Mouse (Mus musculus) megakaryocyte, embryonic 14.5 days (primary cell): ENCODE data around the gene Krt71. TPM values are rescaled to one million over a fixed set of nuclear protein-coding genes. Genes with fewer than 3 reads are reported as not detected.

Experiments
- H3K27me3 ChIP-seq: replicated peaks from 2 replicates; pipeline ENCODE3; 2012; ENCODE audit warnings: inconsistent platforms
- H3K36me3 ChIP-seq: replicated peaks from 2 replicates; pipeline ENCODE3; 2012; ENCODE audit warnings: low read length, inconsistent platforms, mixed read lengths
- H3K4me1 ChIP-seq: 2 replicates; pipeline ENCODE4 v1.6.1; 2012; ENCODE audit warnings: inconsistent platforms
- H3K4me3 ChIP-seq: replicated peaks from 2 replicates; pipeline ENCODE3; 2012; ENCODE audit warnings: moderate library complexity, mild to moderate bottlenecking, inconsistent platforms
- H3K9me3 ChIP-seq: 2 replicates; pipeline ENCODE4 v1.6.1; 2012; ENCODE audit warnings: inconsistent platforms
- FLI1 ChIP-seq: IDR thresholded peaks from 2 replicates; pipeline ENCODE4 v1.6.1; 2012; ENCODE audit warnings: low read length, inconsistent platforms, mixed read lengths
- GATA1 ChIP-seq: IDR thresholded peaks from 3 replicates; pipeline ENCODE4 v1.6.1; 2012; ENCODE audit warnings: mixed read lengths, low read length, inconsistent platforms, borderline replicate concordance
- polyA plus RNA-seq: library from polyadenylated mRNA; stranded (reverse); fragments of >175 nt; gene quantifications from 2 replicates; pipeline ENCODE4 v1.2.3, GENCODE M21; 2012; ENCODE audit warnings: low replicate concordance; ENCODE audit not compliant: insufficient read depth

The Krt71 gene
- polyA plus RNA-seq, 1 experiment = not detected

DNA sequence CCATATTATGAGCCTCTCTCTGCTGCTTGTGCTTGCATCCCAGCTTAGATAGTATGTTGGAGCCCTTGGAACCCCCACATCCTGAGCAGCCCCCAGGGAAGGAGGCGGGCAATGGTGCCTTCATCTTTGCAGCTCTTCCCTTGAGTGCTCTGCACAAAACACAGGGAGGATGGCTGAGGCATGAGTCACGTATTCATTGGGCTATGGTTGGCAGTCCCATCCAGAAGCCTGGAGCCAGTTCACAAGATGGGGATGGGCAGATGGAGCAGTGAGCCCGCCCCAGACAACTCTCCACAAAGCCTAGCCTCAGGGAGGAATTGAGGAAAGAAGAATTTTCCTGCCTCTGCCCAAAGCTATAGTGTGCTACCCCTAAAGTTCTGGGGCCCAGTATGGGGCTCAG, 27.1 kb downstream of the Krt71 start:
- no peaks in the 10 kb centered on the region for H3K4me1 ChIP-seq
- H3K4me3 ChIP-seq = no peak overlapping the region
- H3K27me3 ChIP-seq = peaks cover 39% of the 10 kb centered on the region
- TF ChIP-seq GATA1 (no peak), FLI1 (no peak)
- no peaks in the 10 kb centered on the region for H3K36me3 ChIP-seq
- no peaks in the 10 kb centered on the region for H3K9me3 ChIP-seq

DNA sequence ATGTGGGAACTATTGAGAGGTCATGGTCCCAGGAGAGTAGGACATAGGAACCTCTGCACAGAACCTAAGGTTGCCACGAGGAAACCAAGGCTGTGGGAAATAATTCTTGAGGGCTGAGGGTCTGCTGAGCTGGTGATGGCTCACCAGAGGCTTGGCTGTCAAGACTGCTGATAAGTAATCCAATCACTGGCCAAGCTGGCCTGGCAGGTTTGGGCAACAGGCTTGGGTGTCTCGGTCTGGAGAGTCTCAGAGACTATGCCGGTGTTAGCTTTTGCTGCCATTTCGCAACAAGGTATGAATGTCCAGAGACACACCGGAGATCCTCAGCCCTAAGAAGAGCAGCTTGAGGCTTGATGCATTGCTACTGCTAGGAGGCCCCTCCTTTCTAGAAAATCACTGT, 28.6 kb downstream of the Krt71 start:
- peaks cover 41% of the 10 kb centered on the region for H3K27me3 ChIP-seq
- H3K4me1 ChIP-seq = no peaks in the 10 kb centered on the region
- no peaks in the 10 kb centered on the region for H3K36me3 ChIP-seq
- no peak for TF ChIP-seq GATA1
- no peak for TF ChIP-seq FLI1
- no peaks in the 10 kb centered on the region for H3K9me3 ChIP-seq
- H3K4me3 ChIP-seq = no peak overlapping the region

DNA sequence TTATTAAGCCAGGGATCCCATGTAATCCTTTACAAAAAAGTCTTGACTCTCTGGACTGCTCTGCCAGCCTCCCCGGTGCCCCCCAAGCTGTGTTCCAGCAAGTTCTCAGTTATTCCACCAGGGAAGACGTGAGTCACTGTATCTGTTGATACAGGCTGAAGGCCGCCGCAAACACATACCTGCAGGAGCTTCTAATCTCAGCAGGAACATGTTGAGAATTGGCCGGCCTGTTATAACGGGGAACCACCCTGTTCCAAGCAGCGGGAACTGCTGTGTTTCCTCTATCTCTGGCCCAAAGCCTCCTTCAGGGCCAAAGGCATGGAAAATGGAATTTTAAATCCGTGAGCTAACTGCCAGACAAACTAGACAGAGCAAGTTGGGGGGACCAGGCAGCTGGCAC, 29.2 kb downstream of the Krt71 start:
- Histone ChIP-seq H3K9me3 (no peaks in the 10 kb centered on the region), H3K4me3 (no peak overlapping the region), H3K4me1 (no peaks in the 10 kb centered on the region), H3K36me3 (no peaks in the 10 kb centered on the region), H3K27me3 (peaks cover 40% of the 10 kb centered on the region)
- TF ChIP-seq FLI1 (no peak), GATA1 (no peak)

DNA sequence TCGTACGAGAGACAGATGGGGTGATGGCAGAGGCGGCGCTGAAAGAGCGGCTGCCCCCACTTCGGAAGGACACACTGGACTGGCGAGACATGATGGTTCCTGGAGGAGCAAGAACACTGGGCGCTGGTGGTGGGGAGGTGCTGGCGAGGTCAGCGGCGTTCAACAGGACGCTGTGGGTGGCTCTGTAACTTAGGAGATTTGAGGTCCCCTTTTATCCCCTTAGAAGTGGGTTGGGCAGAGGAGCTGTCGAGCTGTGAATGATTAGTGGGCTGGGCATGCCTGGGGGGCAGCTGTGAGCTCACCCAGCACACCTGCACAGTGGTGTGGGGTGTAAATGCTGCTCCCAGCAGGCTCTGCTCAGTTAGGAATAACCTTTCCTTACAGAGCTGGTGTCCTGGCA, 30.2 kb downstream of the Krt71 start, which contains the start of gene Krt5:
TSS of gene Krt5 (minus strand) at position 179 of the 400 bp plus-strand sequence.
- Histone ChIP-seq H3K4me3 (no peak within 1 kb of the TSS), H3K27me3 (peaks cover 44% of the 10 kb centered on the region), H3K36me3 (no peaks in the 10 kb centered on the region), H3K4me1 (no peaks in the 10 kb centered on the region), H3K9me3 (no peaks in the 10 kb centered on the region)
- no peak for TF ChIP-seq FLI1
- no peak for TF ChIP-seq GATA1

DNA sequence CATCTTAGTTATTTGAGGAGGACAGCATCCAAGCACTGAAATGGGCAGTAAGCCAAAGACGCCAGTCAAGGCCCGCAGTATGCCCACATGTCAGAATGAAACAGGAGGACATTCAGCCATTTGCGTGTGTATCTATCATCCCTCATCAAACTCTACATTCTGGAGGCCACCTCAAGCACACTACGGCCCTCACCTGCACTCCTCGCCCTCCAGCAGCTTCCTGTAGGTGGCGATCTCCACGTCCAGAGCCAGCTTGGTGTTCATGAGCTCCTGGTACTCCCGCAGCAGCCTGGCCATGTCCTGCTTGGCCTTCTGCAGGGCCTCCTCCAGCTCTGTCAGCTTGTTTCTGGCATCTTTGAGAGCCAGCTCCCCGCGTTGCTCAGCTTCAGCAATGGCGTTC, 34.2 kb downstream of the Krt71 start:
- Histone ChIP-seq H3K4me1 (no peaks in the 10 kb centered on the region), H3K36me3 (no peaks in the 10 kb centered on the region), H3K4me3 (peak overlapping the region; percentile 11), H3K9me3 (no peaks in the 10 kb centered on the region), H3K27me3 (peaks cover 46% of the 10 kb centered on the region)
- TF ChIP-seq GATA1 (no peak), FLI1 (no peak)

DNA sequence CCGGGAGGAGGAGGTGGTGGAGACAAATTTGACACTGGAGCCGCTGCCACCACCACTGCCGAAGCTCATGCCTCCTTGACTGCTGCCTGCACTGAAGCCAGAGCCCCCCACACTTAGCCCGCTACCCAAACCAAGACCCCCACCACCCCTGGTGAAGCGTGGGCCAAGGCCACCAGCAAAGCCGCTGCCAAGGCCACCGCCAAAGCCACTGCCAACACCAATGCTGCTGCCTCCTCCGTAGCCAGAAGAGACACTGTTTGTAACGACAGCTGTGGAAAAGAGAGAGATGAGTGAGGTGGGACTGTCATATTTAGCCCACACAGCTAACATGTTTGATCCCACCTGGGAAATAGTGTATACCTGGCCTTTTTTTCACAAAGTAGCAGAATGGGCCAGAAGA, 35.5 kb downstream of the Krt71 start:
- H3K4me1 ChIP-seq = no peaks in the 10 kb centered on the region
- TF ChIP-seq FLI1 (no peak), GATA1 (no peak)

DNA sequence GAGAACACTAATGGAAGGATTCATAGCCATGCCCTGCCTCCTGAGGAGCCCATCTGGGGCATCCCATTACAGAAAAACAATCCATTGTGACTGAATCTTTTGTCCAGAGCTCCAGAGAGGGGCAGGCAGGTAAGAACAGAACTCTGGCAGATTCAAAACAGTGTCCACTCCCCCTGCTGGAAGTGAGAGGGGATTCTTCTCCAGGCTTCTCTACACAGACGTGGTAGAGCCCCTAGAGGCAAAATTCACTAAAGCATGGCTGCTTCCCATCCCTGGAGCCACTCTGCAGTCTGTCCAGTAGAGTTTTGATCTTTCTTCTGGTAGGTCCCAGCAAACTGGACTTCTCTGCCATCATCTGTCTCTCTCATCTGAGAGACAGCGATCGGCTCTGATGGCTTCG, 38.8 kb downstream of the Krt71 start:
- Histone ChIP-seq H3K4me1 (no peaks in the 10 kb centered on the region), H3K27me3 (peaks cover 30% of the 10 kb centered on the region), H3K4me3 (no peak overlapping the region), H3K36me3 (no peaks in the 10 kb centered on the region), H3K9me3 (no peaks in the 10 kb centered on the region)
- TF ChIP-seq FLI1 = no peak

More for the DNA sequence above, 35.5 kb downstream of the Krt71 start:
- H3K4me3 ChIP-seq = no peak overlapping the region
- no peaks in the 10 kb centered on the region for H3K36me3 ChIP-seq
- no peaks in the 10 kb centered on the region for H3K9me3 ChIP-seq
- peaks cover 38% of the 10 kb centered on the region for H3K27me3 ChIP-seq

DNA sequence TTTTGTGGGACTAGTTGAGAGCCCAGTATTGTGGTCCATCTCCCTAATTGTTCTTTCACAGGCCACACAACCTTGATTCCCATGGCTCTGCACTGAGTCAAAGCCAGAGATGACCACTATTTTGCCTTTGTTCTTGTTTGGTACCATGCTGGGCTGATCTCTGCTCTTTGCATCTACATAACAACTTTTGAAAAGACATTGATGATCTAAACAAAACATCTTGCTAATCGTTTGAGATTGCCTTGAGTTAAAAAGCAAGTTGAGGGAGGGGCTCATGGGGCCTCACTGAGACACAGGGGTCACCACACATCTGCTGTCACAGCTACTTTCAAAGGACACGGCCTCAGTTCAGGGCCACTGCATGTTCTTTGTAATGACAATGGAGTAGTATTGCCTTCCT, 40.5 kb downstream of the Krt71 start:
- Histone ChIP-seq H3K4me1 (no peaks in the 10 kb centered on the region), H3K36me3 (no peaks in the 10 kb centered on the region), H3K9me3 (no peaks in the 10 kb centered on the region), H3K27me3 (peaks cover 23% of the 10 kb centered on the region), H3K4me3 (no peak overlapping the region)
- no peak for TF ChIP-seq GATA1
- no peak for TF ChIP-seq FLI1

DNA sequence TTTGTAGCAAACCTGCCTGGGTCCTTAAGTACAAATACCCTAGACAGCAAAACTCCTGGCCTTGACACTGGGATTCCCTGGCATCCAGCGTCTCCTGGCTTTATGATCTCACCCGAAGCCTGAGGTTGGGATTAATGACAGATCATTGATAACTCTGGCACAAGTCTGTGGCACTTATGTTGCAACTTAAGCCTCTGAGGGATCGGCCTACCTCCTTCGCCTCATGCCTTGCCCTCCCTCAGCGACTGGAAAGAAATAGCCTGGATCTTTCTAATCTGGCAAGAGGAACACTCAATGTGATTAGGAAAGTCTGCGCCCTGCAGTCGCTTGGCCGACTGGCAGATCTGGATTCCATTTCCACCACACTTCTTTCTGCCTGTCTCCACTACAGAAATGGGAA, 43.0 kb downstream of the Krt71 start:
- no peaks in the 10 kb centered on the region for H3K4me1 ChIP-seq
- H3K9me3 ChIP-seq = no peaks in the 10 kb centered on the region
- H3K36me3 ChIP-seq = no peaks in the 10 kb centered on the region
- H3K4me3 ChIP-seq = no peak overlapping the region
- TF ChIP-seq FLI1 (no peak), GATA1 (no peak)
- H3K27me3 ChIP-seq = peaks cover 24% of the 10 kb centered on the region

DNA sequence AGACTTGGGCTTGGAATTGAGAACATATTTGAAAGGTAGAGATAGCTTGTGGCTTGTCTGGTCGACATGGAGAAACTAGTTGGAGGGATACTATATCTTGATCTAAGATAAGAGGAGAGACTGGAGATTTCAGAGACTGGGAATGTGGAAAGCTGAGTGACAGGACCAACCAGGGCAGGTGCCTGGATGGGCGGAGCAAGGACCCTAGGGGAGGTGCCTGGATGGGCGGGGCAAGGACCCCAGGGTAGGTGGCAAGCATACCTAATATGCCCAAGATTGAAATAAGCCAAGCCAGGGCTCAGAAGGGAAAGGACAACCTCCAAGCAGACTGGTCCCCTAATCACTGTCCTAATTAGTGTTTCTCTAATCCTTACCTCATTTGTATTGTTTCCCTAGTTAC, 43.7 kb downstream of the Krt71 start:
- Histone ChIP-seq H3K36me3 (no peaks in the 10 kb centered on the region), H3K27me3 (peaks cover 25% of the 10 kb centered on the region), H3K4me1 (no peaks in the 10 kb centered on the region), H3K4me3 (no peak overlapping the region), H3K9me3 (no peaks in the 10 kb centered on the region)
- TF ChIP-seq GATA1 (no peak), FLI1 (no peak)
